Mouse (Mus musculus) lung, embryonic 14.5 days (tissue): ENCODE data around the gene Rph3al. TPM values are rescaled to one million over a fixed set of nuclear protein-coding genes. Genes with fewer than 3 reads are reported as not detected.

ENCODE experiments used
- ATAC-seq: fragments of 200-750 bp; cut with Nextera tagmentation; 2 replicates; pipeline ENCODE4 v1.8.0; 2017; ENCODE audit warnings: mild to moderate bottlenecking, moderate TSS enrichment, moderate library complexity; ENCODE audit not compliant: insufficient read depth
- DNase-seq: peaks from one replicate; pipeline ENCODE4 v3.0.0-alpha.2; 2015
- H3K27ac ChIP-seq: fragments of 300-500 bp; sonication (generic); 2 replicates; pipeline ENCODE4 v1.5.1; 2014; ENCODE audit warnings: low read depth, mild to moderate bottlenecking, moderate library complexity
- H3K27me3 ChIP-seq: fragments of 300-500 bp; sonication (generic); 2 replicates; pipeline ENCODE4 v1.6.1; 2014; ENCODE audit warnings: low read length, control low read depth; ENCODE audit not compliant: insufficient read depth
- H3K36me3 ChIP-seq: fragments of 300-500 bp; sonication (generic); 2 replicates; pipeline ENCODE4 v1.6.1; 2014; ENCODE audit warnings: control low read depth; ENCODE audit not compliant: insufficient read depth
- H3K4me1 ChIP-seq: fragments of 300-500 bp; sonication (generic); 2 replicates; pipeline ENCODE4 v1.6.1; 2014; ENCODE audit warnings: antibody characterized with exemption, control low read depth; ENCODE audit not compliant: insufficient read depth
- H3K4me2 ChIP-seq: fragments of 300-500 bp; sonication (generic); 2 replicates; pipeline ENCODE4 v1.6.1; 2014; ENCODE audit warnings: mild to moderate bottlenecking
- H3K4me3 ChIP-seq: fragments of 300-500 bp; sonication (generic); 2 replicates; pipeline ENCODE4 v1.5.1; 2014; ENCODE audit warnings: low read depth, low read length
- H3K9ac ChIP-seq: fragments of 300-500 bp; sonication (generic); 2 replicates; pipeline ENCODE4 v1.6.1; 2014
- H3K9me3 ChIP-seq: fragments of 300-500 bp; sonication (generic); 2 replicates; pipeline ENCODE4 v1.6.1; 2016; ENCODE audit warnings: low read depth, low read length, control low read depth
- CTCF ChIP-seq: IDR thresholded peaks from 2 replicates; pipeline ENCODE4 v1.5.1; 2016; ENCODE audit warnings: antibody characterized with exemption, low read depth
- WGBS: fragments of 180-500 bp; shearing (Covaris S2); extraction: QIAGEN DNeasy Blood & Tissue Kit; methylation state at CpG from one replicate; pipeline ENCODE4 v1.1.7; 2014; 5-methylcytosine and 5-hydroxymethylcytosine counted together
- polyA plus RNA-seq: library from polyadenylated mRNA; unstranded; fragments of >200 nt; fragmentation: Nextera tagmentation; extraction: Ambion mirVana; gene quantifications from 2 replicates; pipeline ENCODE4 v1.2.1, GENCODE M21; 2014

Rph3al gene
- polyA plus RNA-seq, 1 experiment from 2014 or later: 5.3 TPM

- H3K27me3 ChIP-seq: peaks cover 45% of the 10 kb centered on the region
- H3K4me1 ChIP-seq: no peaks in the 10 kb centered on the region
- WGBS: 74% methylated on average over 5 of the region's 5 CpGs
- DNase-seq (no peak), ATAC-seq (no peak)
- no peak overlapping the region for H3K27ac ChIP-seq
- H3K4me3 ChIP-seq: no peak overlapping the region
- no peaks in the 10 kb centered on the region for H3K36me3 ChIP-seq
- no peak overlapping the region for H3K4me2 ChIP-seq
- TF ChIP-seq CTCF: no peak
- H3K9me3 ChIP-seq: no peaks in the 10 kb centered on the region
- H3K9ac ChIP-seq: no peak overlapping the region
Measured at GRCm38 (mm10) chr11:75793351-75793750, 144.9 kb downstream of the Rph3al start.

- H3K4me2 ChIP-seq: no peak overlapping the region
- DNase-seq: no peak
Measured at GRCm38 (mm10) chr11:75792535-75792934, 145.7 kb downstream of the Rph3al start.

GRCm38 (mm10) chr11:75785897-75786296, 152.3 kb downstream of the Rph3al start:
- H3K36me3 ChIP-seq: no peaks in the 10 kb centered on the region
- WGBS: 67% methylated on average over 8 of the region's 8 CpGs
- ATAC-seq: no peak

More at GRCm38 (mm10) chr11:75792535-75792934, 145.7 kb downstream of the Rph3al start:
- peaks cover 41% of the 10 kb centered on the region for H3K27me3 ChIP-seq
- no peaks in the 10 kb centered on the region for H3K36me3 ChIP-seq
- TF ChIP-seq CTCF: no peak
- H3K9me3 ChIP-seq: no peaks in the 10 kb centered on the region
- H3K4me3 ChIP-seq: no peak overlapping the region
- H3K4me1 ChIP-seq: no peaks in the 10 kb centered on the region
- 68% methylated on average over 5 of the region's 5 CpGs for WGBS
- H3K9ac ChIP-seq: no peak overlapping the region
- no peak overlapping the region for H3K27ac ChIP-seq
- ATAC-seq: no peak

GRCm38 (mm10) chr11:75783799-75784198, 154.4 kb downstream of the Rph3al start:
- WGBS: 76% methylated on average over 5 of the region's 5 CpGs

More at GRCm38 (mm10) chr11:75785897-75786296, 152.3 kb downstream of the Rph3al start:
- H3K27me3 ChIP-seq: no peaks in the 10 kb centered on the region
- no peak overlapping the region for H3K9ac ChIP-seq
- no peaks in the 10 kb centered on the region for H3K9me3 ChIP-seq
- H3K4me2 ChIP-seq: no peak overlapping the region
- no peak overlapping the region for H3K27ac ChIP-seq
- DNase-seq: no peak
- no peak overlapping the region for H3K4me3 ChIP-seq
- H3K4me1 ChIP-seq: no peaks in the 10 kb centered on the region
- TF ChIP-seq CTCF: no peak

GRCm38 (mm10) chr11:75781919-75782318, 156.3 kb downstream of the Rph3al start:
- H3K4me1 ChIP-seq: no peaks in the 10 kb centered on the region
- no peak overlapping the region for H3K9ac ChIP-seq
- DNase-seq (peak; percentile 90), ATAC-seq (peak; percentile 56; the same call in 1 of the 2 replicates)
- 20% methylated on average over 6 of the region's 6 CpGs for whole genome bisulfite sequencing
- no peaks in the 10 kb centered on the region for H3K36me3 ChIP-seq
- H3K4me2 ChIP-seq: no peak overlapping the region
- H3K4me3 ChIP-seq: no peak overlapping the region
- H3K9me3 ChIP-seq: no peaks in the 10 kb centered on the region
- H3K27ac ChIP-seq: no peak overlapping the region
- TF ChIP-seq CTCF: peak; percentile 96
- no peaks in the 10 kb centered on the region for H3K27me3 ChIP-seq

More at GRCm38 (mm10) chr11:75783799-75784198, 154.4 kb downstream of the Rph3al start:
- TF ChIP-seq CTCF: no peak
- no peaks in the 10 kb centered on the region for H3K36me3 ChIP-seq
- H3K9ac ChIP-seq: no peak overlapping the region
- no peak overlapping the region for H3K27ac ChIP-seq
- no peaks in the 10 kb centered on the region for H3K27me3 ChIP-seq
- no peaks in the 10 kb centered on the region for H3K4me1 ChIP-seq
- H3K4me3 ChIP-seq: no peak overlapping the region
- no peaks in the 10 kb centered on the region for H3K9me3 ChIP-seq
- DNase-seq (no peak), ATAC-seq (no peak)
- no peak overlapping the region for H3K4me2 ChIP-seq

Other genes with a start within 250 kb of the Rph3al start
- gene Ywhae, start 205.6 kb downstream of the Rph3al start, polyA plus RNA-seq: 1,066 and 1,071 TPM in 2 replicates
- 1.1 TPM in 2 replicates for gene Doc2b, start 142.4 kb downstream of the Rph3al start, polyA plus RNA-seq
- gene 1700016K19Rik, start 61.5 kb upstream of the Rph3al start, polyA plus RNA-seq: 1.6 and 2.2 TPM in 2 replicates
- 47.6 and 51.0 TPM in 2 replicates for gene Rflnb, start 89.4 kb upstream of the Rph3al start, polyA plus RNA-seq
- gene Vps53, start 241.2 kb upstream of the Rph3al start, polyA plus RNA-seq: 34.5 and 35.6 TPM in 2 replicates
- gene Fam57a, start 241.2 kb upstream of the Rph3al start, polyA plus RNA-seq: 38.3 and 39.8 TPM in 2 replicates